Comparison of ENCODE assay signal across 21 mouse cellular contexts in genomic region chr16:35696103-35696502, GRCm38 (mm10).
DNase-seq lines count a peak whose midpoint lies in the region; TF ChIP-seq lines count a peak whose summit lies in the region.
"Had no signal": no experiment of that assay in that cellular context is flagged by ENCODE, and none has a peak within 500 bp of the region (broad histone marks: within the 10 kb centered on the region; RNA-seq: fewer than 3 reads in every experiment).

No protein-coding gene starts in this region.

- H3K4me3 ChIP-seq in small intestine, adult 2 months (ENCODE audit: low read depth, low read length) = peak overlapping the region; percentile 30; the same call in 1 of the 2 replicates
- H3K4me3 ChIP-seq: heart, adult 2 months; heart, embryonic 15.5 days; left cerebral cortex, adult 2 months had no signal

- no peak overlapping the region for H3K27ac ChIP-seq in small intestine, adult 2 months (ENCODE audit: insufficient read depth, low read depth, low read length)
- H3K27ac ChIP-seq: heart, adult 2 months; heart, embryonic 15.5 days; left cerebral cortex, adult 2 months had no signal

- no peak for TF ChIP-seq CTCF in small intestine, adult 2 months (IDR thresholded peaks at IDR 0.05; ENCODE audit: extremely low read depth, insufficient read length, insufficient replicate concordance, low read depth, low read length)

- H3K27me3 ChIP-seq in small intestine, adult 2 months (ENCODE audit: control insufficient read depth, insufficient read depth, low read length) = no peaks in the 10 kb centered on the region
- H3K27me3 ChIP-seq: heart, embryonic 15.5 days had no signal

- WGBS in small intestine, adult 2 months = 84% methylated on average over 2 of the region's 2 CpGs

- TF ChIP-seq POLR2A in small intestine, adult 2 months (IDR thresholded peaks at IDR 0.05; ENCODE audit: low read depth, low read length) = no peak

- no peaks in the 10 kb centered on the region for H3K4me1 ChIP-seq in small intestine, adult 2 months (ENCODE audit: control insufficient read depth, insufficient read depth, insufficient read length, low read length)
- H3K4me1 ChIP-seq: heart, embryonic 15.5 days had no signal

- DNase-seq in CD4-positive helper T cell, adult 2 months (ENCODE audit: low read depth, low spot score) = peak; percentile 69
- DNase-seq in R1 (ENCODE audit: low read depth, low spot score) = peak; percentile 48
- peak; percentile 81 for DNase-seq in induced T-regulatory cell, adult 2 months (ENCODE audit: low read depth)
- no peak for DNase-seq in heart, adult 9 months (ENCODE audit: low spot score in 2 of 2)
- DNase-seq in lung, postnatal 4 days = no peak
- no peak for DNase-seq in right cerebral cortex, postnatal 14 days
- DNase-seq: adrenal gland, postnatal 14 days; cerebellum, adult 11 months; cerebellum, postnatal 14 days; gastrocnemius, postnatal 10 days; heart, adult 2 months; heart, postnatal 4 days; kidney, adult 2 months; kidney, postnatal 14 days; left cerebral cortex, postnatal 4 days; liver, postnatal 0 days; lung, postnatal 10 days; retina, postnatal 1 day had no signal

- peaks cover 21% of the 10 kb centered on the region for H3K36me3 ChIP-seq in small intestine, adult 2 months (ENCODE audit: control insufficient read depth, insufficient read depth, low read length)

Comparison
In these comparisons a context has a peak if more than half of its experiments do, and no peak if none do; other contexts are left out.
1. DNase-seq: peak in CD4-positive helper T cell, adult 2 months (single experiment), R1 (single experiment) and induced T-regulatory cell, adult 2 months (single experiment); none in heart, adult 9 months (0 of 2), lung, postnatal 4 days (0 of 2) and right cerebral cortex, postnatal 14 days (single experiment).